Comparison of ENCODE assay signal across 15 mouse cellular contexts in the genomic region with DNA sequence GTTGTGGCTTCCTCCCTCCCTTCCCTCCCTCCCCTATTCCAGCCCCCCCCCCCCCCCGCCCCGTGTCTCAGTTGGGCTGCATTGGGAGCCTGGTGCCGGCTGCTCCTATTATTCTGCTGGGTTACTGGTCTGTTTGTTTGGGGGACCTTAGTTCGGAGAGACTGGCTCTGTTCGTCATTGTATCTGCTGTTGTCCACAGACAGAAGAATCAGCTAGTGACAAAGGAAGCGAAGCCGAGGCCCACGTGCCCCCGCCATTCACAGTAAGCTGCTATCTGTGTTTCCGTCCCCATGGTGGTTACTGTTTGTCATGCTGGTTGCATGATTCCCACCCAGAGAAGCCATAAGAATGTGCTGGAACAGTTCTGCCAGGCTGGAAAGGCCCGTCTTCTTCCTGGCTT. TPM values are rescaled to one million over a fixed set of nuclear protein-coding genes. Genes with fewer than 3 reads are reported as not detected.
"Had no signal": no experiment of that assay in that cellular context is flagged by ENCODE, and none has a peak within 500 bp of the region (broad histone marks: within the 10 kb centered on the region; RNA-seq: fewer than 3 reads in every experiment).

No protein-coding gene starts in this region.

- H3K4me2 ChIP-seq: liver, embryonic 11.5 days; lung, embryonic 14.5 days; midbrain, embryonic 12.5 days; neural tube, embryonic 13.5 days had no signal

- H3K9me3 ChIP-seq: limb, embryonic 10.5 days; midbrain, embryonic 12.5 days; neural tube, embryonic 13.5 days had no signal

- H3K27me3 ChIP-seq: midbrain, embryonic 12.5 days; neural tube, embryonic 13.5 days had no signal

- H3K27ac ChIP-seq: kidney, postnatal 0 days; limb, embryonic 10.5 days; midbrain, embryonic 12.5 days; neural tube, embryonic 13.5 days had no signal

- ATAC-seq: midbrain, embryonic 16.5 days had no signal

- DNase-seq: kidney, adult 11 months; kidney, adult 9 months; kidney, postnatal 4 days; lung, embryonic 14.5 days; lung, postnatal 10 days; retina, postnatal 1 day; right cerebral cortex, postnatal 25 days; thymus, postnatal 4 days had no signal

- H3K4me1 ChIP-seq: midbrain, embryonic 12.5 days; neural tube, embryonic 13.5 days had no signal

- H3K4me3 ChIP-seq: limb, embryonic 10.5 days; midbrain, embryonic 12.5 days; neural tube, embryonic 13.5 days had no signal

- H3K36me3 ChIP-seq: limb, embryonic 10.5 days; midbrain, embryonic 12.5 days; neural tube, embryonic 13.5 days had no signal

- H3K9ac ChIP-seq: lung, embryonic 14.5 days; midbrain, embryonic 12.5 days; neural tube, embryonic 13.5 days had no signal

RNA-seq across cellular contexts. Expression of a gene that starts 38.1 kb away (rescaled TPM):
- polyA plus RNA-seq: midbrain, embryonic 16.5 days had no signal

RNA-seq across cellular contexts. Expression of a gene that starts 47.8 kb away (rescaled TPM):
- total RNA-seq: megakaryocyte-erythroid progenitor cell, adult 5-6 weeks had no signal
